Mouse (Mus musculus): ENCODE measurements at regions not wholly inside any gene's neighbourhood (a gene's known extent, or its start where the extent isn't known, plus 50 kb on each side); places are given as distances from the start of the nearest gene placed in this dataset.
"Not testable (repeated sequence)": the region's sequence is repeated elsewhere in the genome, so short reads cannot be mapped to it uniquely, and the experiment has no call there.

- Histone ChIP-seq H3K4me3 (ENCODE audit: low read depth, low read length) (no peak overlapping the region), H3K27ac (ENCODE audit: low read length) (no peak overlapping the region), H3K27me3 (ENCODE audit: control insufficient read depth, insufficient read depth, low read depth, low read length) (no peaks in the 10 kb centered on the region), H3K9me3 (replicated peaks; ENCODE audit: control insufficient read depth, low read length) (no peaks in the 10 kb centered on the region), H3K4me2 (ENCODE audit: low read depth, low read length) (no peak overlapping the region), H3K36me3 (ENCODE audit: control insufficient read depth, insufficient read depth) (no peaks in the 10 kb centered on the region), H3K9ac (ENCODE audit: low read depth, low read length) (no peak overlapping the region), H3K4me1 (ENCODE audit: control insufficient read depth, low read depth, low read length) (no peaks in the 10 kb centered on the region)
- 73% methylated on average over 30 of the region's 30 CpGs for WGBS (ENCODE audit: insufficient replicate concordance)
- no peak for ATAC-seq (ENCODE audit: low read depth)
These were observed 149.9 kb upstream of the Sulf2 start for GRCm38 (mm10) chr2:166305044-166306002.

DNA sequence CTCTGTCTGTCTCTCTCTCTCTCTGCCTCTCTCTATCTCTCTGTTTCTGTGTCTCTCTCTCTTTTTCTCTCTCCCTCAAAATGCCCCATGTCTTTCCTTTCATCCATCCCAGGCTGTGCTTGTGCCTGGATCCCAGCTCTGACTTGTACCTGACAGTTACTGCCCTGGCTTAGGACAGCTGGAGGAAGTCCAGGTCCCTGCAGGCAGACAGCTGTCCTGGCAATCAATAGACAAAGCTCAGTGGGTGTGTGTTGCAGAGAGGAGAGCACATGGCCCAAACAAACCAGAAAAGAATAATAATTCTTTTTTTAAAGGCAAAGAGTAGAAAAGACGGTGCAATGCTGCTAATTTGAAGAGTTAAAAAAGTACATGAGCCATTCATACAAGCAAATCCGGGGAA lies 148.4 kb upstream of the Sulf2 start:
- Histone ChIP-seq H3K36me3 (ENCODE audit: control insufficient read depth, insufficient read depth) (no peaks in the 10 kb centered on the region), H3K4me3 (ENCODE audit: low read depth, low read length) (no peak overlapping the region), H3K4me2 (ENCODE audit: low read depth, low read length) (no peak overlapping the region), H3K9me3 (replicated peaks; ENCODE audit: control insufficient read depth, low read length) (no peaks in the 10 kb centered on the region), H3K27me3 (ENCODE audit: control insufficient read depth, insufficient read depth, low read depth, low read length) (no peaks in the 10 kb centered on the region), H3K27ac (ENCODE audit: low read length) (no peak overlapping the region), H3K4me1 (ENCODE audit: control insufficient read depth, low read depth, low read length) (no peaks in the 10 kb centered on the region), H3K9ac (ENCODE audit: low read depth, low read length) (no peak overlapping the region)
- WGBS (ENCODE audit: insufficient replicate concordance): 54% methylated on average over 2 of the region's 2 CpGs
- no peak for ATAC-seq (ENCODE audit: low read depth)

DNA sequence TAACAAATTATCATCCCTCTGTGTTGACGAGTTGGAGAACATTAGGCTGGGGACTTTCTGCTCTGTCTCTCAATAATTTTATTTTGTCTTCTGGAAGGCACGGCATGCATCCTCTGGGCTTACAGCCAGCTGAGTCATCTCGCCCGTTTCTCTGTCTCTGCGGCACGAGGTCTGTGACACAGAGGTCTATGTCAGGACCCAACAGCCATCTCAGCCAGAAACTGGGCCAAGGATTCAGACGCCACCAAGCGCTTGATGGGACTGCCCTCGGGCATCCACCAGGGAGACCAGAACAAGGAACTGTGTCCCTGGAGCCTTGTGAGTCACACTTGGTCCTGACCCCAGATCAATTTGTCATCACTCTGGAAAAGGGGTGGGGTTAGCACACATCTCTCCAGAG lies 145.7 kb upstream of the Sulf2 start:
- H3K27ac ChIP-seq (ENCODE audit: low read length): no peak overlapping the region

DNA sequence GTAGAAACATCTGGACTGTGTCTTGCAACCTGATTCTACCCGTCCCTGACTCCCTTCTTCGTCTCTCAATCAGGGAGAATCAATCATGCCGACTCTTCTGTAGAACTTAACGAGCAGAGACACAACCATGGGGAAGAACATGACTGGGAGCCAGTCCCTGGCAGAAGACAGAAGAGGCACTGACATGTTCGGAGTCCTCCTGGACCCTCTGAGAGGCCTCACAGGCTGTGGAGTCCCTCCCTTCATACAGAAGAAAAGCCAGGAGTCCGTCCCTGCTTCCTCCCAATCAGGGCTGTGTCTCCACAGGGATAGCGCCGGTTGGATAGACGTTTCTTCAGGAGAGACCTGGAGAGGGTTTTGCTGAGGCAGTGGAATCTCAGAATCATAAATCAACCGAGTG lies 139.2 kb upstream of the Sulf2 start:
- no peaks in the 10 kb centered on the region for H3K9me3 ChIP-seq (replicated peaks; ENCODE audit: control insufficient read depth, low read length)
- H3K27me3 ChIP-seq (ENCODE audit: control insufficient read depth, insufficient read depth, low read depth, low read length): no peaks in the 10 kb centered on the region
- no peak overlapping the region for H3K27ac ChIP-seq (ENCODE audit: low read length)
- 57% methylated on average over 10 of the region's 10 CpGs for WGBS (ENCODE audit: insufficient replicate concordance)
- H3K36me3 ChIP-seq (ENCODE audit: control insufficient read depth, insufficient read depth): no peaks in the 10 kb centered on the region
- no peak overlapping the region for H3K4me3 ChIP-seq (ENCODE audit: low read depth, low read length)
- H3K9ac ChIP-seq (ENCODE audit: low read depth, low read length): no peak overlapping the region
- no peaks in the 10 kb centered on the region for H3K4me1 ChIP-seq (ENCODE audit: control insufficient read depth, low read depth, low read length)
- ATAC-seq (ENCODE audit: low read depth): no peak
- H3K4me2 ChIP-seq (ENCODE audit: low read depth, low read length): no peak overlapping the region

More for the DNA sequence above, 145.7 kb upstream of the Sulf2 start:
- no peaks in the 10 kb centered on the region for H3K4me1 ChIP-seq (ENCODE audit: control insufficient read depth, low read depth, low read length)
- H3K4me3 ChIP-seq (ENCODE audit: low read depth, low read length): no peak overlapping the region
- no peak for ATAC-seq (ENCODE audit: low read depth)
- H3K27me3 ChIP-seq (ENCODE audit: control insufficient read depth, insufficient read depth, low read depth, low read length): no peaks in the 10 kb centered on the region
- H3K4me2 ChIP-seq (ENCODE audit: low read depth, low read length): no peak overlapping the region
- H3K9me3 ChIP-seq (replicated peaks; ENCODE audit: control insufficient read depth, low read length): no peaks in the 10 kb centered on the region
- WGBS (ENCODE audit: insufficient replicate concordance): 68% methylated on average over 9 of the region's 9 CpGs
- H3K9ac ChIP-seq (ENCODE audit: low read depth, low read length): no peak overlapping the region
- no peaks in the 10 kb centered on the region for H3K36me3 ChIP-seq (ENCODE audit: control insufficient read depth, insufficient read depth)

- H3K9me3 ChIP-seq (replicated peaks; ENCODE audit: control insufficient read depth, low read length): no peaks in the 10 kb centered on the region
These were observed 137.5 kb upstream of the Sulf2 start for GRCm38 (mm10) chr2:166292987-166293386.

GRCm38 (mm10) chr2:166291266-166291665 lies 135.8 kb upstream of the Sulf2 start:
- Histone ChIP-seq H3K4me3 (ENCODE audit: low read depth, low read length) (no peak overlapping the region), H3K27me3 (ENCODE audit: control insufficient read depth, insufficient read depth, low read depth, low read length) (no peaks in the 10 kb centered on the region), H3K4me2 (ENCODE audit: low read depth, low read length) (no peak overlapping the region), H3K36me3 (ENCODE audit: control insufficient read depth, insufficient read depth) (no peaks in the 10 kb centered on the region), H3K4me1 (ENCODE audit: control insufficient read depth, low read depth, low read length) (no peaks in the 10 kb centered on the region), H3K9me3 (replicated peaks; ENCODE audit: control insufficient read depth, low read length) (no peaks in the 10 kb centered on the region), H3K27ac (ENCODE audit: low read length) (no peak overlapping the region), H3K9ac (ENCODE audit: low read depth, low read length) (no peak overlapping the region)
- WGBS (ENCODE audit: insufficient replicate concordance): 35% methylated on average over 6 of the region's 6 CpGs
- ATAC-seq (ENCODE audit: low read depth): no peak

More at GRCm38 (mm10) chr2:166292987-166293386, 137.5 kb upstream of the Sulf2 start:
- no peak overlapping the region for H3K27ac ChIP-seq (ENCODE audit: low read length)
- H3K9ac ChIP-seq (ENCODE audit: low read depth, low read length): no peak overlapping the region
- no peaks in the 10 kb centered on the region for H3K4me1 ChIP-seq (ENCODE audit: control insufficient read depth, low read depth, low read length)
- H3K27me3 ChIP-seq (ENCODE audit: control insufficient read depth, insufficient read depth, low read depth, low read length): no peaks in the 10 kb centered on the region
- H3K4me3 ChIP-seq (ENCODE audit: low read depth, low read length): no peak overlapping the region
- 37% methylated on average over 6 of the region's 6 CpGs for WGBS (ENCODE audit: insufficient replicate concordance)
- no peaks in the 10 kb centered on the region for H3K36me3 ChIP-seq (ENCODE audit: control insufficient read depth, insufficient read depth)
- no peak overlapping the region for H3K4me2 ChIP-seq (ENCODE audit: low read depth, low read length)
- no peak for ATAC-seq (ENCODE audit: low read depth)

DNA sequence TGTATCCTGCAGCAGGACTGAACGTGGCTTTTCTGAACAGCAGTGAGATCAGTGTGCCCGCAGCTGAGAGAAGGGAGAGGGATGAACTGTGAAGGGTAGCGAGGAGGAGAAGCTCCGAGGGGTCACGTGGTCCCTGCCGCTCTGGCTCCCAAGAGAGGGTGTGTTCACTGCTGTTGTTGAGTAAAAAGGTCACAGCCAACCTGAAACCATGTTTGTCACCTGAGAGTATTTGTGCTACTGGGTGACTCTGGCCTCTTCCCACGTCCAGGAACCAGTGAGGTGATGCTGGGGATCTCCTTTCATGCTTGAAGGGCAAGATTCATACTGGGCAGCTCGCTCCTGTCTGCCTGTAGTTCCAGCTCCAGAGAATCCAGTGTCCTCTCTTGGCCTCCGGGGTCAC lies 135.4 kb upstream of the Sulf2 start:
- no peaks in the 10 kb centered on the region for H3K27me3 ChIP-seq (ENCODE audit: control insufficient read depth, insufficient read depth, low read depth, low read length)
- H3K27ac ChIP-seq (ENCODE audit: low read length): no peak overlapping the region
- WGBS (ENCODE audit: insufficient replicate concordance): 50% methylated on average over 9 of the region's 9 CpGs
- H3K9ac ChIP-seq (ENCODE audit: low read depth, low read length): no peak overlapping the region
- no peaks in the 10 kb centered on the region for H3K4me1 ChIP-seq (ENCODE audit: control insufficient read depth, low read depth, low read length)
- no peaks in the 10 kb centered on the region for H3K9me3 ChIP-seq (replicated peaks; ENCODE audit: control insufficient read depth, low read length)
- H3K4me2 ChIP-seq (ENCODE audit: low read depth, low read length): no peak overlapping the region
- no peak for ATAC-seq (ENCODE audit: low read depth)
- no peaks in the 10 kb centered on the region for H3K36me3 ChIP-seq (ENCODE audit: control insufficient read depth, insufficient read depth)
- no peak overlapping the region for H3K4me3 ChIP-seq (ENCODE audit: low read depth, low read length)

- Histone ChIP-seq H3K4me2 (ENCODE audit: low read depth, low read length) (no peak overlapping the region), H3K9me3 (replicated peaks; ENCODE audit: control insufficient read depth, low read length) (no peaks in the 10 kb centered on the region), H3K36me3 (ENCODE audit: control insufficient read depth, insufficient read depth) (no peaks in the 10 kb centered on the region), H3K27me3 (ENCODE audit: control insufficient read depth, insufficient read depth, low read depth, low read length) (no peaks in the 10 kb centered on the region), H3K4me3 (ENCODE audit: low read depth, low read length) (no peak overlapping the region), H3K27ac (ENCODE audit: low read length) (no peak overlapping the region), H3K4me1 (ENCODE audit: control insufficient read depth, low read depth, low read length) (no peaks in the 10 kb centered on the region), H3K9ac (ENCODE audit: low read depth, low read length) (no peak overlapping the region)
- no peak for ATAC-seq (ENCODE audit: low read depth)
- 15% methylated on average over 6 of the region's 6 CpGs for WGBS (ENCODE audit: insufficient replicate concordance)
These were observed 133.7 kb upstream of the Sulf2 start for GRCm38 (mm10) chr2:166289198-166289597.

- H3K27me3 ChIP-seq (ENCODE audit: control insufficient read depth, insufficient read depth, low read depth, low read length); H3K4me2 ChIP-seq (ENCODE audit: low read depth, low read length); H3K9ac ChIP-seq (ENCODE audit: low read depth, low read length); H3K4me3 ChIP-seq (ENCODE audit: low read depth, low read length); ATAC-seq (ENCODE audit: low read depth); H3K27ac ChIP-seq (ENCODE audit: low read length); H3K9me3 ChIP-seq (replicated peaks; ENCODE audit: control insufficient read depth, low read length); H3K4me1 ChIP-seq (ENCODE audit: control insufficient read depth, low read depth, low read length); H3K36me3 ChIP-seq (ENCODE audit: control insufficient read depth, insufficient read depth): not testable (repeated sequence)
- WGBS (ENCODE audit: insufficient replicate concordance): no CpG with 5 or more reads among the region's 5 CpGs
These were observed 125.7 kb upstream of the Sulf2 start for GRCm38 (mm10) chr2:166281137-166281536.
